8 mouse cellular contexts compared by ENCODE assay signal in the genomic region with DNA sequence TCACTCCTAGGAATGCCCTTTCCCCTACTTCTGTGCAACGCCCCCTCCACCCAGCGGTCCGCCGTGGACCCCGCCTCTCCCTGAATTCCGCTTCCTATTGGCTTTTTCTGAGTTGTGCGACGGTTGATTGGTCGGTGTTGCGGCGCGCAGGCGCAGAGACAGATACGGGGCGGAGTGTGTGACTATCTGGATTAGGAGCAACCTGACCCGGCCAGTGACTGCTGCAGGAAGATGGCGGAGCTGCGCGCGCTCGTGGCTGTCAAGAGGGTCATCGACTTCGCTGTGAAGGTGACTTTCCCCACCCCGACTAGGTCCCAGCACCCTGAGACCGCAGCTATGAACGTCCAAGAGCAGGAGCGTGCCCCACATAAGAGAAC. TPM values are rescaled to one million over a fixed set of nuclear protein-coding genes. Genes with fewer than 3 reads are reported as not detected.
DNase-seq lines count a peak whose midpoint lies in the region; ATAC-seq and TF ChIP-seq lines count a peak whose summit lies in the region.

A gene (plus strand): TSS at position 167 of the 377 bp plus-strand sequence.
A gene (plus strand): TSS at position 212 of the 377 bp plus-strand sequence.

- H3K27ac ChIP-seq in embryonic facial prominence, embryonic 13.5 days = peak within 1 kb of the TSS; percentile 98
- peak within 1 kb of the TSS; percentile 100 for H3K27ac ChIP-seq in kidney, adult 2 months (ENCODE audit: insufficient read depth, low read depth, low read length)
- H3K27ac ChIP-seq in limb, embryonic 12.5 days = peak within 1 kb of the TSS; percentile 95
- H3K27ac ChIP-seq in midbrain, embryonic 15.5 days = peak within 1 kb of the TSS; percentile 86
- peak within 1 kb of the TSS; percentile 78 for H3K27ac ChIP-seq in spleen, adult 2 months (ENCODE audit: insufficient read depth, low read length)

- WGBS in embryonic facial prominence, embryonic 13.5 days = under 1% methylated on average over 27 of the region's 27 CpGs
- under 1% methylated on average over 27 of the region's 27 CpGs for WGBS in kidney, adult 2 months
- WGBS in limb, embryonic 12.5 days = under 1% methylated on average over 27 of the region's 27 CpGs
- under 1% methylated on average over 27 of the region's 27 CpGs for WGBS in midbrain, embryonic 15.5 days
- WGBS in spleen, adult 2 months = under 1% methylated on average over 27 of the region's 27 CpGs

- H3K9ac ChIP-seq in embryonic facial prominence, embryonic 13.5 days = peak within 1 kb of the TSS; percentile 77
- peak within 1 kb of the TSS; percentile 60 for H3K9ac ChIP-seq in limb, embryonic 12.5 days (replicated peaks)
- H3K9ac ChIP-seq in midbrain, embryonic 15.5 days = peak within 1 kb of the TSS; percentile 53

- no peaks in the 10 kb centered on the region for H3K9me3 ChIP-seq in embryonic facial prominence, embryonic 13.5 days
- H3K9me3 ChIP-seq in limb, embryonic 12.5 days = no peaks in the 10 kb centered on the region
- H3K9me3 ChIP-seq in midbrain, embryonic 15.5 days = no peaks in the 10 kb centered on the region

- no peaks in the 10 kb centered on the region for H3K36me3 ChIP-seq in embryonic facial prominence, embryonic 13.5 days
- H3K36me3 ChIP-seq in kidney, adult 2 months (ENCODE audit: control insufficient read depth, insufficient read depth, low read length) = no peaks in the 10 kb centered on the region
- H3K36me3 ChIP-seq in limb, embryonic 12.5 days = no peaks in the 10 kb centered on the region
- no peaks in the 10 kb centered on the region for H3K36me3 ChIP-seq in midbrain, embryonic 15.5 days (replicated peaks)
- no peaks in the 10 kb centered on the region for H3K36me3 ChIP-seq in spleen, adult 2 months (ENCODE audit: control insufficient read depth, insufficient read depth, low read length)

- TF ChIP-seq CTCF in kidney, adult 2 months (conservative IDR thresholded peaks at IDR 0.05; ENCODE audit: insufficient read depth, insufficient read length, low read depth, low read length) = no peak
- no peak for TF ChIP-seq CTCF in spleen, adult 2 months (IDR thresholded peaks at IDR 0.05; ENCODE audit: extremely low read depth, insufficient read depth, insufficient read length, insufficient replicate concordance)

- DNase-seq in 3134 (ENCODE audit: extremely low read depth, insufficient read length, low spot score) = peak; percentile 92
- DNase-seq in adrenal gland, postnatal 36 days = peak; percentile 96
- peak; percentile 96 to 99 for DNase-seq in heart, adult 18-20 months
- peak; percentile 99 for DNase-seq in kidney, adult 2 months
- peak; percentile 82 to 91 for DNase-seq in spleen, adult 2 months (ENCODE audit: low read depth in 1 of 2, low spot score in 2 of 2)

- H3K4me3 ChIP-seq in embryonic facial prominence, embryonic 13.5 days = peak within 1 kb of the TSS; percentile 60
- peak within 1 kb of the TSS; percentile 77 for H3K4me3 ChIP-seq in kidney, adult 2 months (ENCODE audit: insufficient read depth, low read depth, low read length)
- peak within 1 kb of the TSS; percentile 54 for H3K4me3 ChIP-seq in limb, embryonic 12.5 days (replicated peaks)
- peak within 1 kb of the TSS; percentile 48 for H3K4me3 ChIP-seq in midbrain, embryonic 15.5 days
- peak within 1 kb of the TSS; percentile 74 for H3K4me3 ChIP-seq in spleen, adult 2 months (ENCODE audit: extremely low read depth, insufficient read depth, insufficient read length)

- peaks cover 15% of the 10 kb centered on the region for H3K4me1 ChIP-seq in embryonic facial prominence, embryonic 13.5 days
- H3K4me1 ChIP-seq in kidney, adult 2 months (ENCODE audit: control insufficient read depth, insufficient read depth, low read length) = peaks cover 24% of the 10 kb centered on the region
- peaks cover 17% of the 10 kb centered on the region for H3K4me1 ChIP-seq in limb, embryonic 12.5 days (replicated peaks)
- H3K4me1 ChIP-seq in midbrain, embryonic 15.5 days = peaks cover 21% of the 10 kb centered on the region
- H3K4me1 ChIP-seq in spleen, adult 2 months (ENCODE audit: control insufficient read depth, insufficient read depth, insufficient read length) = peaks cover 3% of the 10 kb centered on the region; the same call in 1 of the 2 replicates

- H3K4me2 ChIP-seq in embryonic facial prominence, embryonic 13.5 days = peak within 1 kb of the TSS; percentile 85
- H3K4me2 ChIP-seq in limb, embryonic 12.5 days = peak within 1 kb of the TSS; percentile 80
- peak within 1 kb of the TSS; percentile 69 for H3K4me2 ChIP-seq in midbrain, embryonic 15.5 days

- TF ChIP-seq POLR2A in kidney, adult 2 months (IDR thresholded peaks at IDR 0.05; ENCODE audit: low read depth, low read length) = peak; percentile 96
- peak; percentile 53 for TF ChIP-seq POLR2A in spleen, adult 2 months (IDR thresholded peaks at IDR 0.05; ENCODE audit: low read depth, low read length)

- ATAC-seq in embryonic facial prominence, embryonic 13.5 days (ENCODE audit: insufficient number of reproducible peaks, insufficient read depth, low FRiP score, low TSS enrichment, low read depth) = peak; percentile 97
- ATAC-seq in limb, embryonic 12.5 days (ENCODE audit: insufficient number of reproducible peaks, insufficient read depth, low FRiP score, low TSS enrichment, low read depth) = peak; percentile 96
- ATAC-seq in midbrain, embryonic 15.5 days (replicated peaks) = peak; percentile 97

- no peaks in the 10 kb centered on the region for H3K27me3 ChIP-seq in embryonic facial prominence, embryonic 13.5 days
- H3K27me3 ChIP-seq in kidney, adult 2 months (replicated peaks; ENCODE audit: control insufficient read depth, insufficient read depth, low read length) = no peaks in the 10 kb centered on the region
- H3K27me3 ChIP-seq in limb, embryonic 12.5 days = no peaks in the 10 kb centered on the region
- no peaks in the 10 kb centered on the region for H3K27me3 ChIP-seq in midbrain, embryonic 15.5 days (replicated peaks)
- no peaks in the 10 kb centered on the region for H3K27me3 ChIP-seq in spleen, adult 2 months (ENCODE audit: control insufficient read depth, insufficient read depth, low read length)

RNA-seq across cellular contexts. Expression of the first gene that starts in this region (rescaled TPM):
- 100 to 1,000 TPM; 504 to 548 TPM for total RNA-seq in adrenal gland, postnatal 36 days (2021)
- polyA plus RNA-seq in embryonic facial prominence, embryonic 13.5 days (2015; fragmentation: Nextera tagmentation; extraction: Ambion mirVana) = 255 and 265 TPM in 2 replicates
- 1,000 to 10,000 TPM; 1,290 to 1,427 TPM for total RNA-seq in heart, adult 18-20 months (2021)
- 477 and 614 TPM in 2 replicates for polyA plus RNA-seq in kidney, adult 2 months (2012; rRNA removed)
- 236 and 240 TPM in 2 replicates for polyA plus RNA-seq in limb, embryonic 12.5 days (2016; fragmentation: Nextera tagmentation; extraction: Ambion mirVana)
- polyA plus RNA-seq in midbrain, embryonic 15.5 days (2015; fragmentation: Nextera tagmentation; extraction: Ambion mirVana) = 117 and 130 TPM in 2 replicates
- polyA plus RNA-seq in spleen, adult 2 months (2012; rRNA removed) = 37.8 and 39.1 TPM in 2 replicates

RNA-seq across cellular contexts. Expression of the second gene that starts in this region (rescaled TPM):
- total RNA-seq in adrenal gland, postnatal 36 days (2021) = 1 to 10 TPM in 1 of 2 experiments, not detected in 1; 1.2 TPM
- 0.86 and 1.1 TPM in 2 replicates for polyA plus RNA-seq in embryonic facial prominence, embryonic 13.5 days (2015; fragmentation: Nextera tagmentation; extraction: Ambion mirVana)
- total RNA-seq in heart, adult 18-20 months (2021) = under 1 TPM in 1 of 2 experiments, not detected in 1; 0.60 TPM
- 1.8 and 3.6 TPM in 2 replicates for polyA plus RNA-seq in kidney, adult 2 months (2012; rRNA removed)
- 1.1 TPM in 1 of 2 replicates, not detected in the other for polyA plus RNA-seq in limb, embryonic 12.5 days (2016; fragmentation: Nextera tagmentation; extraction: Ambion mirVana)
- polyA plus RNA-seq in midbrain, embryonic 15.5 days (2015; fragmentation: Nextera tagmentation; extraction: Ambion mirVana) = not detected in 2 replicates
- polyA plus RNA-seq in spleen, adult 2 months (2012; rRNA removed) = not detected in 2 replicates

Comparison
In these comparisons a context has a peak if more than half of its experiments do, and no peak if none do; other contexts are left out.
1. Peak in every context shown above with its lines: DNase-seq, ATAC-seq, H3K4me3 ChIP-seq and H3K27ac ChIP-seq.